Mouse (Mus musculus) kidney, embryonic 15.5 days (tissue): ENCODE results near the gene Unc45b. TPM values are rescaled to one million over a fixed set of nuclear protein-coding genes. Genes with fewer than 3 reads are reported as not detected.
"Not testable (repeated sequence)": the region's sequence is repeated elsewhere in the genome, so short reads cannot be mapped to it uniquely, and the experiment has no call there.

Source experiments
- ATAC-seq: fragments of 200-750 bp; cut with Nextera tagmentation; replicated peaks from 2 replicates; pipeline ENCODE4 v1.8.0; 2017; ENCODE audit warnings: moderate TSS enrichment; ENCODE audit not compliant: low FRiP score
- H3K27ac ChIP-seq: fragments of 300-500 bp; sonication (generic); 2 replicates; pipeline ENCODE4 v1.5.1; 2015; ENCODE audit warnings: mild to moderate bottlenecking, inconsistent platforms
- H3K27me3 ChIP-seq: fragments of 300-500 bp; sonication (generic); 2 replicates; pipeline ENCODE4 v1.6.1; 2015; ENCODE audit warnings: inconsistent platforms
- H3K36me3 ChIP-seq: fragments of 300-500 bp; sonication (generic); 2 replicates; pipeline ENCODE4 v1.6.1; 2015; ENCODE audit warnings: inconsistent platforms
- H3K4me1 ChIP-seq: fragments of 300-500 bp; sonication (generic); 2 replicates; pipeline ENCODE4 v1.6.1; 2015; ENCODE audit warnings: inconsistent platforms
- H3K4me2 ChIP-seq: fragments of 300-500 bp; sonication (generic); 2 replicates; pipeline ENCODE4 v1.6.1; 2015; ENCODE audit warnings: moderate library complexity, mild to moderate bottlenecking, inconsistent platforms
- H3K4me3 ChIP-seq: fragments of 300-500 bp; sonication (generic); replicated peaks from 2 replicates; pipeline ENCODE4 v1.5.1; 2015; ENCODE audit warnings: mild to moderate bottlenecking, inconsistent platforms
- H3K9ac ChIP-seq: fragments of 300-500 bp; sonication (generic); 2 replicates; pipeline ENCODE4 v1.6.1; 2015; ENCODE audit warnings: mild to moderate bottlenecking, inconsistent platforms
- H3K9me3 ChIP-seq: fragments of 300-500 bp; sonication (generic); replicated peaks from 2 replicates; pipeline ENCODE4 v1.6.1; 2016; ENCODE audit warnings: inconsistent platforms
- WGBS: fragments of 180-500 bp; shearing (Covaris S2); methylation state at CpG from one replicate; pipeline ENCODE4 v1.1.7; 2015; ENCODE audit warnings: mixed read lengths; 5-methylcytosine and 5-hydroxymethylcytosine counted together
- polyA plus RNA-seq: library from polyadenylated mRNA; unstranded; fragments of >200 nt; fragmentation: Nextera tagmentation; extraction: Ambion mirVana; gene quantifications from 2 replicates; pipeline ENCODE4 v1.2.1, GENCODE M21; 2015

The Unc45b gene
- polyA plus RNA-seq, 1 experiment from 2014 or later: 7.1 TPM

DNA sequence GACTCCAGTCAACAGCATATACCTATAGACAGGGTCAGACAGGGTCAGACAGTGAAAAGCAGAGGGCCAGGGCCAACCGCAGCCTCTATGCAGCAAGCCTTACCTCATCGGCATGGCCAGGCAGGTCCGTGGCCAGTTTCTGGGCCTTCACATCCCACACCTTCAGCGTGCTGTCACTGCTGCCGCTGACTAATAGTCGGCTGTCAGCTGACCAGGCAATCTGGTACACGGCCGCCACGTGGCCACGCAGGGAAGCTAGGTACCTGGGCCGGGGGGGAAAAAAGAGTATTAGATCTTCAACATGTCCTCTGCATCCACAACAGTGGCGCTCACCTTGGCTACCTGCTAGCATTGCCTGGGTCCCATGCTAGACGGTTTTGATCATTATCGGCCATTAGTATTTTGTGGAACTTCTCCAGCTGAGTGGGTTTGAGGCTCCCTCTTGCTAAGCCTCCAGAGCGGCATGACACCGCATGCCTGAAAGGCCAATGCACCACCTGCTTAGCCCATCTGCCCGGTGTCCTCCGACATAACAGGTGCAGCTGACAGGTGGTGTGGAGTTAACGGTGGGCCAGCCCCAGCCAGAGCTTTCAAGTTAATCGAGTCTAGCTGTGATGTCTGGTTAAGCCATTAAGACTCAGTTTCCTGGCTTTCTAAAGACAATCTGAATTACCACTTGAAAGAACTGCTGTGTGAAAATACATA is 8.6 kb upstream of the Unc45b start:
- Histone ChIP-seq H3K36me3 (peaks cover 77% of the 10 kb centered on the region), H3K4me1 (no peaks in the 10 kb centered on the region), H3K9ac (no peak overlapping the region), H3K9me3 (no peaks in the 10 kb centered on the region), H3K27me3 (no peaks in the 10 kb centered on the region), H3K4me3 (no peak overlapping the region), H3K4me2 (no peak overlapping the region), H3K27ac (no peak overlapping the region)
- no peak for ATAC-seq
- 96% methylated on average over 20 of the region's 20 CpGs for WGBS

DNA sequence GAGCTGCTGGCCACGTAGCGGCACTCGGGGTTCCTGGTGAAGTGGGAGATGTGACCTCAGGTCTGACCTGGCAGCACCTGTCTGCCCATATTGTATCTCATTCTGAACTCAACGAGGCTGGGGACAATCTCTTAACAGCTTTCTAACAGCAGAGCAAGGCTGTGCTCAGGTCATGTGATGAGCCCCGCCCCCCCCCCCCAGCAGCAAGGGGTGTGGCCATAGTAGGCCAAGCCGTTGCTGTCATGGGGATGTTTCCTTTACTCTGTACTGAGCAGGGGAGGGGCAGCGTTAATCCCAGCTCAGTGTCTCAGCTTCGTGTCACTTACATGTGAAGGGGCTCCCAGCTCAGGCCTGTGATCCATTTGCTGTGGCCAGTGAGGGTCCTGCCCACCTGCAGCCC is 5.4 kb upstream of the Unc45b start:
- no peak overlapping the region for H3K4me3 ChIP-seq
- no peak for ATAC-seq
- no peaks in the 10 kb centered on the region for H3K9me3 ChIP-seq
- peaks cover 12% of the 10 kb centered on the region for H3K4me1 ChIP-seq
- no peak overlapping the region for H3K27ac ChIP-seq
- no peak overlapping the region for H3K9ac ChIP-seq
- no peak overlapping the region for H3K4me2 ChIP-seq
- H3K36me3 ChIP-seq: peaks cover 69% of the 10 kb centered on the region
- 0 out of 2 replicates have a peak, but pooled peaks cover 9% of the 10 kb centered on the region for H3K27me3 ChIP-seq
- 63% methylated on average over 8 of the region's 8 CpGs for WGBS

GRCm38 (mm10) chr11:82905816-82906215 is 4.5 kb upstream of the Unc45b start:
- Histone ChIP-seq H3K4me1 (peaks cover 12% of the 10 kb centered on the region), H3K4me2 (no peak overlapping the region), H3K27ac (no peak overlapping the region), H3K36me3 (peaks cover 61% of the 10 kb centered on the region), H3K4me3 (no peak overlapping the region), H3K9me3 (no peaks in the 10 kb centered on the region), H3K9ac (no peak overlapping the region), H3K27me3 (peaks cover 14% of the 10 kb centered on the region; the same call in 1 of the 2 replicates)
- ATAC-seq: no peak
- 95% methylated on average over 5 of the region's 5 CpGs for WGBS

GRCm38 (mm10) chr11:82907651-82908607 is 2.4 kb upstream of the Unc45b start, which contains the start of gene Nle1:
Gene Nle1 (minus strand): TSS chr11:82908411.
- peak; percentile 75 for ATAC-seq
- peak within 1 kb of the TSS; percentile 75 for H3K9ac ChIP-seq
- H3K4me1 ChIP-seq: peaks cover 12% of the 10 kb centered on the region
- H3K4me2 ChIP-seq: peak within 1 kb of the TSS; percentile 89
- no peaks in the 10 kb centered on the region for H3K9me3 ChIP-seq
- peaks cover 40% of the 10 kb centered on the region for H3K36me3 ChIP-seq
- peaks cover 22% of the 10 kb centered on the region; the same call in 1 of the 2 replicates for H3K27me3 ChIP-seq
- WGBS: 1% methylated on average over 73 of the region's 73 CpGs
- H3K4me3 ChIP-seq: peak within 1 kb of the TSS; percentile 79
- H3K27ac ChIP-seq: no peak within 1 kb of the TSS

GRCm38 (mm10) chr11:82908608-82908989 is 1.8 kb upstream of the Unc45b start:
- no peak overlapping the region for H3K27ac ChIP-seq
- H3K36me3 ChIP-seq: peaks cover 33% of the 10 kb centered on the region
- 56% methylated on average over 10 of the region's 10 CpGs for WGBS
- peak overlapping the region; percentile 79 for H3K4me3 ChIP-seq
- H3K27me3 ChIP-seq: peaks cover 28% of the 10 kb centered on the region
- peak overlapping the region; percentile 75; the same call in 1 of the 2 replicates for H3K9ac ChIP-seq
- no peak for ATAC-seq
- H3K4me2 ChIP-seq: peak overlapping the region; percentile 89
- H3K9me3 ChIP-seq: no peaks in the 10 kb centered on the region
- peaks cover 12% of the 10 kb centered on the region for H3K4me1 ChIP-seq

GRCm38 (mm10) chr11:82910679-82911389 is 484 bp downstream of the Unc45b start:
- WGBS: 76% methylated on average over 11 of the region's 11 CpGs
- peaks cover 12% of the 10 kb centered on the region for H3K4me1 ChIP-seq
- H3K36me3 ChIP-seq: peaks cover 11% of the 10 kb centered on the region

DNA sequence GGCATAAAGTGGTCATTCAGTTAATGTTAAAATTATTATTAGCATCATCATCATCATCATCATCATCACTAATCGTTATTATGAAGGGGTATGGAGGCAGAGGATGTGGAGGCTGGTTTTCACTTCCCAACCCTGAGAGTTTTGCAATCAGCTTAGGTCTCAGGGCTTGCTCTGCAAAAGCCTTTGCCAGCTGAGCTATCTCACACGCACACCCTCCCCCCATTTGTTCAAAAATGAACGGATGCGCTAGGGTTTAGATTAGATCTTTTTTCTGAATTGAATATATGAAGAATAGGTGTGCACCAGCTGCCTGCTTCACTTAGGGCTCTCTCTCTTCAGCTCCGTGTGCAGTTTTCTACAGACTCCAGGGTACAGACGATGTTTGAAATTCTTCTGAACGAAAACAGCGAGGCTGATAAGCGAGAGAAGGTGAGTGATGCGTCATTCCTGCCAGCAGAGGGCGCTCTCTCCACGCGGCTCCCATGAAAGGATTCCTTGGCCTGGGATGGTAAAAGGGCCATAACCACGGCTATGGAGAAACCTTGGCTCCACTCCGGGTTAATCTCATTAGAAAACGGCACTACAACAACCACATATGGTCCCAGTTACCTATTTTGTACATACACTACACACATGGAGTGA is 4.5 kb downstream of the Unc45b start:
- H3K27me3 ChIP-seq: peaks cover 51% of the 10 kb centered on the region
- no peaks in the 10 kb centered on the region for H3K4me1 ChIP-seq
- no peaks in the 10 kb centered on the region for H3K9me3 ChIP-seq
- H3K36me3 ChIP-seq: no peaks in the 10 kb centered on the region
- no peak overlapping the region for H3K27ac ChIP-seq
- no peak overlapping the region for H3K9ac ChIP-seq
- H3K4me2 ChIP-seq: peak overlapping the region; percentile 45
- ATAC-seq: 0 out of 2 replicates have a peak, but pooled peaks have one; percentile 12
- WGBS: 9% methylated on average over 16 of the region's 16 CpGs
- H3K4me3 ChIP-seq: 0 out of 2 replicates have a peak overlapping the region, but pooled peaks have one; percentile 5

More at GRCm38 (mm10) chr11:82910679-82911389, 484 bp downstream of the Unc45b start:
- no peak overlapping the region for H3K4me2 ChIP-seq
- H3K9me3 ChIP-seq: no peaks in the 10 kb centered on the region
- ATAC-seq: no peak
- H3K27ac ChIP-seq: no peak overlapping the region
- no peak overlapping the region for H3K9ac ChIP-seq
- H3K27me3 ChIP-seq: peaks cover 44% of the 10 kb centered on the region
- no peak overlapping the region for H3K4me3 ChIP-seq

- Histone ChIP-seq H3K9me3 (no peaks in the 10 kb centered on the region), H3K27ac (no peak overlapping the region), H3K4me2 (no peak overlapping the region), H3K4me3 (no peak overlapping the region), H3K4me1 (no peaks in the 10 kb centered on the region), H3K36me3 (no peaks in the 10 kb centered on the region), H3K9ac (no peak overlapping the region), H3K27me3 (peaks cover 45% of the 10 kb centered on the region)
- ATAC-seq: no peak
- WGBS: 59% methylated on average over 10 of the region's 10 CpGs
These were observed 10.4 kb downstream of the Unc45b start for GRCm38 (mm10) chr11:82920768-82921167.

- WGBS: 70% methylated on average over 4 of the region's 4 CpGs
- Histone ChIP-seq H3K4me3 (no peak overlapping the region), H3K9ac (no peak overlapping the region), H3K36me3 (no peaks in the 10 kb centered on the region), H3K4me2 (no peak overlapping the region), H3K27me3 (peaks cover 54% of the 10 kb centered on the region), H3K27ac (no peak overlapping the region), H3K9me3 (no peaks in the 10 kb centered on the region), H3K4me1 (no peaks in the 10 kb centered on the region)
- ATAC-seq: no peak
These were observed 11.3 kb downstream of the Unc45b start for GRCm38 (mm10) chr11:82921691-82922090.

DNA sequence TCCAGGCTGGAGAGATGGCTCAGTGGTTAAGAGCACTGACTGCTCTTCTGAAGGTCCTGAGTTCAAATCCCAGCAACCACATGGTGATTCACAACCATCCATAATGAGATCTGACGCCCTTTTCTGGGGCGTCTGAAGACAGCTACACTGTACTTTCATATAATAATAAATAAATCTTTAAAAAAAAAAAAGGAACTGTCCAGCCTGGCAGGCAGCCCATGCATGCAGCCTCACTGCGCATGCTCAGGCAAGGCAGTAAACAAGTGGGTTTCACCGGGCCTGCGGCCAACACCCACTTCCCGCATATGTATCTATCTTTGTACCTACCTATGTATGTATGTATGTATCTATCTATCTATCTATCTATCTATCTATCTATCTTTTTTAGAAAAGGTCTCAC is 13.6 kb downstream of the Unc45b start:
- not testable (repeated sequence) for H3K4me3 ChIP-seq, H3K4me1 ChIP-seq, H3K9ac ChIP-seq, ATAC-seq, H3K4me2 ChIP-seq, H3K36me3 ChIP-seq, H3K9me3 ChIP-seq, H3K27ac ChIP-seq
- 81% methylated on average over 6 of the region's 6 CpGs for WGBS
- H3K27me3 ChIP-seq: peaks cover 60% of the 10 kb centered on the region

GRCm38 (mm10) chr11:82928897-82929632 is 18.7 kb downstream of the Unc45b start:
- WGBS: 28% methylated on average over 20 of the region's 20 CpGs
- ATAC-seq: no peak
- no peak overlapping the region for H3K27ac ChIP-seq
- H3K9ac ChIP-seq: no peak overlapping the region
- no peak overlapping the region for H3K4me2 ChIP-seq
- H3K9me3 ChIP-seq: no peaks in the 10 kb centered on the region
- no peaks in the 10 kb centered on the region for H3K36me3 ChIP-seq
- no peak overlapping the region for H3K4me3 ChIP-seq
- peaks cover 27% of the 10 kb centered on the region for H3K4me1 ChIP-seq
- H3K27me3 ChIP-seq: peaks cover 58% of the 10 kb centered on the region
